Mouse (Mus musculus) CH12.LX (cell line): ENCODE data around the gene Foxs1. TPM values are rescaled to one million over a fixed set of nuclear protein-coding genes. Genes with fewer than 3 reads are reported as not detected.

ENCODE experiments used
- DNase-seq: peaks from one replicate; pipeline ENCODE4 v3.0.0-alpha.2; 2013; ENCODE audit errors: extremely low read depth
- H3K27ac ChIP-seq: 2 replicates; pipeline ENCODE4 v1.5.1; 2012; ENCODE audit warnings: low read depth, mild to moderate bottlenecking, control low read depth, moderate library complexity; ENCODE audit not compliant: insufficient read depth
- H3K27me3 ChIP-seq: replicated peaks from 2 replicates; pipeline ENCODE3; 2012; ENCODE audit warnings: inconsistent platforms
- H3K36me3 ChIP-seq, 2 experiments: replicated peaks in 1 of 2; 2 replicates each; pipeline versions ENCODE3 to v1.6.1; 2012; ENCODE audit warnings: inconsistent platforms in 1 of 2, low read length in 1 of 2, mild to moderate bottlenecking in 1 of 2, mixed read lengths in 1 of 2, moderate library complexity in 1 of 2; ENCODE audit not compliant: control insufficient read depth in 1 of 2, insufficient read depth in 1 of 2
- H3K4me1 ChIP-seq, 2 experiments: 2 replicates each; pipeline ENCODE4 v1.6.1; 2012; ENCODE audit warnings: inconsistent platforms in 1 of 2, moderate library complexity in 1 of 2; ENCODE audit not compliant: insufficient read depth in 2 of 2, control insufficient read depth in 1 of 2
- H3K4me2 ChIP-seq: 2 replicates; pipeline ENCODE4 v1.6.1; 2012; ENCODE audit warnings: low read depth, mild to moderate bottlenecking, control low read depth; ENCODE audit not compliant: poor library complexity, insufficient read depth, severe bottlenecking
- H3K4me3 ChIP-seq, 3 experiments: fragments of 150-350 bp in 1 of 3; sonication (generic) in 1 of 3; replicated peaks in 1 of 3; 2 replicates each; pipeline versions ENCODE3 to v1.5.1; 2011 to 2012; ENCODE audit warnings: low read depth in 2 of 3, low read length in 2 of 3, mild to moderate bottlenecking in 2 of 3, moderate library complexity in 2 of 3, control low read depth in 1 of 3, improper control_type of control experiment in 1 of 3, inconsistent platforms in 1 of 3, mixed read lengths in 1 of 3; ENCODE audit not compliant: poor library complexity in 1 of 3
- H3K79me2 ChIP-seq: replicated peaks from 2 replicates; pipeline ENCODE4 v1.6.1; 2012; ENCODE audit warnings: mild to moderate bottlenecking, moderate library complexity; ENCODE audit not compliant: control insufficient read depth, poor library complexity, insufficient read depth, severe bottlenecking; ENCODE audit errors: extremely low read depth
- H3K9ac ChIP-seq: 2 replicates; pipeline ENCODE4 v1.6.1; 2012; ENCODE audit warnings: low read depth, mild to moderate bottlenecking, control low read depth, moderate library complexity; ENCODE audit not compliant: insufficient read depth
- H3K9me3 ChIP-seq: replicated peaks from 2 replicates; pipeline ENCODE3; 2012; ENCODE audit warnings: low read length, inconsistent platforms, mixed read lengths
- BHLHE40 ChIP-seq: IDR thresholded peaks from 2 replicates; pipeline ENCODE4 v1.6.1; 2011; ENCODE audit warnings: mild to moderate bottlenecking, low read depth, low read length, improper control_type of control experiment
- CHD1 ChIP-seq: IDR thresholded peaks from 2 replicates; pipeline ENCODE4 v1.6.1; 2012; ENCODE audit warnings: low read depth, low read length, improper control_type of control experiment, inconsistent platforms
- CHD2 ChIP-seq: IDR thresholded peaks from 2 replicates; pipeline ENCODE4 v1.6.1; 2011; ENCODE audit warnings: low read length, improper control_type of control experiment
- CTCF ChIP-seq, 2 experiments: IDR thresholded peaks in 1 of 2; conservative IDR thresholded peaks in 1 of 2; 2 replicates each; pipeline ENCODE4 v1.5.1; 2011 to 2012; ENCODE audit warnings: low read depth in 2 of 2, low read length in 2 of 2, improper control_type of control experiment in 1 of 2, inconsistent platforms in 1 of 2, mild to moderate bottlenecking in 1 of 2, moderate library complexity in 1 of 2
- E2F4 ChIP-seq: IDR thresholded peaks from 2 replicates; pipeline ENCODE4 v1.6.1; 2011; ENCODE audit warnings: low read depth, low read length, improper control_type of control experiment; ENCODE audit not compliant: insufficient replicate concordance
- EP300 ChIP-seq: IDR thresholded peaks from 2 replicates; pipeline ENCODE4 v1.6.1; 2011; ENCODE audit warnings: low read length, improper control_type of control experiment
- ETS1 ChIP-seq: conservative IDR thresholded peaks from 2 replicates; pipeline ENCODE4 v1.6.1; 2012; ENCODE audit warnings: low read depth, mild to moderate bottlenecking, inconsistent platforms, low read length, improper control_type of control experiment, moderate library complexity
- GABPA ChIP-seq: IDR thresholded peaks from 2 replicates; pipeline ENCODE4 v1.6.1; 2012; ENCODE audit warnings: low read depth, low read length, improper control_type of control experiment, inconsistent platforms; ENCODE audit not compliant: insufficient replicate concordance
- HCFC1 ChIP-seq: IDR thresholded peaks from 2 replicates; pipeline ENCODE4 v1.6.1; 2012; ENCODE audit warnings: low read depth, mild to moderate bottlenecking, inconsistent platforms, low read length, improper control_type of control experiment
- JUN ChIP-seq: IDR thresholded peaks from 2 replicates; pipeline ENCODE4 v1.6.1; 2011; ENCODE audit warnings: low read depth, mild to moderate bottlenecking, low read length, improper control_type of control experiment, moderate library complexity; ENCODE audit not compliant: insufficient read depth
- JUND ChIP-seq: conservative IDR thresholded peaks from 2 replicates; pipeline ENCODE4 v1.6.1; 2011; ENCODE audit warnings: low read depth, low read length, improper control_type of control experiment
- KAT2A ChIP-seq: IDR thresholded peaks from 2 replicates; pipeline ENCODE4 v1.6.1; 2012; ENCODE audit warnings: low read length, improper control_type of control experiment, inconsistent platforms; ENCODE audit not compliant: insufficient replicate concordance
- MAFK ChIP-seq: IDR thresholded peaks from 2 replicates; pipeline ENCODE4 v1.6.1; 2011; ENCODE audit warnings: low read length, improper control_type of control experiment; ENCODE audit not compliant: insufficient replicate concordance
- MAX ChIP-seq: IDR thresholded peaks from 2 replicates; pipeline ENCODE4 v1.6.1; 2011; ENCODE audit warnings: low read length, improper control_type of control experiment
- MAZ ChIP-seq: IDR thresholded peaks from 2 replicates; pipeline ENCODE4 v1.6.1; 2012; ENCODE audit warnings: low read depth, mild to moderate bottlenecking, inconsistent platforms, low read length, improper control_type of control experiment, moderate library complexity
- MEF2A ChIP-seq: IDR thresholded peaks from 2 replicates; pipeline ENCODE4 v1.6.1; 2014; ENCODE audit warnings: low read depth, mild to moderate bottlenecking, inconsistent platforms, low read length, improper control_type of control experiment, borderline replicate concordance
- MYC ChIP-seq: IDR thresholded peaks from 2 replicates; pipeline ENCODE4 v1.6.1; 2011; ENCODE audit warnings: low read depth, mild to moderate bottlenecking, improper control_type of control experiment, low read length
- NELFE ChIP-seq: IDR thresholded peaks from 2 replicates; pipeline ENCODE4 v1.6.1; 2011; ENCODE audit warnings: low read depth, low read length, improper control_type of control experiment
- PAX5 ChIP-seq: IDR thresholded peaks from 2 replicates; pipeline ENCODE4 v1.6.1; 2012; ENCODE audit warnings: low read length, inconsistent platforms, mixed read lengths
- POLR2A ChIP-seq: IDR thresholded peaks from 2 replicates; pipeline ENCODE4 v1.6.1; 2011; ENCODE audit warnings: low read depth, mild to moderate bottlenecking, improper control_type of control experiment, low read length
- RCOR1 ChIP-seq: conservative IDR thresholded peaks from 2 replicates; pipeline ENCODE4 v1.6.1; 2012; ENCODE audit warnings: low read depth, mild to moderate bottlenecking, inconsistent platforms, low read length, improper control_type of control experiment
- SIN3A ChIP-seq: IDR thresholded peaks from 2 replicates; pipeline ENCODE4 v1.6.1; 2012; ENCODE audit warnings: low read length, improper control_type of control experiment, inconsistent platforms
- SMC3 ChIP-seq: IDR thresholded peaks from 2 replicates; pipeline ENCODE4 v1.6.1; 2011; ENCODE audit warnings: low read depth, low read length, improper control_type of control experiment
- TBP ChIP-seq: conservative IDR thresholded peaks from 2 replicates; pipeline ENCODE4 v1.6.1; 2011; ENCODE audit warnings: low read depth, low read length, improper control_type of control experiment
- TCF12 ChIP-seq: IDR thresholded peaks from 2 replicates; pipeline ENCODE4 v1.6.1; 2014; ENCODE audit warnings: low read depth, mild to moderate bottlenecking, inconsistent platforms, low read length, improper control_type of control experiment
- USF1 ChIP-seq: IDR thresholded peaks from 2 replicates; pipeline ENCODE4 v1.6.1; 2014; ENCODE audit warnings: low read depth, mild to moderate bottlenecking, inconsistent platforms, low read length, improper control_type of control experiment
- ZC3H11A ChIP-seq: IDR thresholded peaks from 2 replicates; pipeline ENCODE4 v1.6.1; 2012; ENCODE audit warnings: low read depth, mild to moderate bottlenecking, inconsistent platforms, low read length, improper control_type of control experiment
- ZMIZ1 ChIP-seq: IDR thresholded peaks from 2 replicates; pipeline ENCODE4 v1.6.1; 2012; ENCODE audit warnings: low read depth, mild to moderate bottlenecking, inconsistent platforms, low read length, improper control_type of control experiment
- ZNF384 ChIP-seq: IDR thresholded peaks from 2 replicates; pipeline ENCODE4 v1.6.1; 2012; ENCODE audit warnings: low read depth, low read length, improper control_type of control experiment, inconsistent platforms
- dilution Hi-C: fragments of 300-500 bp; cut with MboI; formaldehyde crosslinking; loops from 2 replicates; pipeline ENCODE4 v1.14.3; 2020; ENCODE audit warnings: low sequenced_read_pairs; ENCODE audit not compliant: extremely low pct_unique_long_range_greater_than_20kb, extremely low pct_ligation_motif_present
- in situ Hi-C: fragments of 300-500 bp; cut with MboI; formaldehyde crosslinking; loops from 3 replicates; pipeline ENCODE4 v1.14.3; 2019; ENCODE audit warnings: low sequenced_read_pairs, low pct_ligation_motif_present, low pct_unique_long_range_greater_than_20kb, mixed read lengths
- polyA plus RNA-seq: library from polyadenylated mRNA; unstranded; fragments of >175 nt; gene quantifications from 2 replicates; pipeline ENCODE4 v1.2.1, GENCODE M21; 2012; ENCODE audit warnings: low read depth; ENCODE audit not compliant: insufficient read length
- total RNA-seq, 2 experiments: library from RNA; depleted of rRNA; stranded (reverse); fragments of 300-350 nt in 1 of 2; fragments of >200 nt in 1 of 2; gene quantifications; 2 replicates each; pipeline ENCODE4 v1.2.3; 2012 to 2014

Foxs1 gene
- total and polyA plus RNA-seq, 3 experiments: 6.1 to 9.5 (median 9.1) TPM

DNA sequence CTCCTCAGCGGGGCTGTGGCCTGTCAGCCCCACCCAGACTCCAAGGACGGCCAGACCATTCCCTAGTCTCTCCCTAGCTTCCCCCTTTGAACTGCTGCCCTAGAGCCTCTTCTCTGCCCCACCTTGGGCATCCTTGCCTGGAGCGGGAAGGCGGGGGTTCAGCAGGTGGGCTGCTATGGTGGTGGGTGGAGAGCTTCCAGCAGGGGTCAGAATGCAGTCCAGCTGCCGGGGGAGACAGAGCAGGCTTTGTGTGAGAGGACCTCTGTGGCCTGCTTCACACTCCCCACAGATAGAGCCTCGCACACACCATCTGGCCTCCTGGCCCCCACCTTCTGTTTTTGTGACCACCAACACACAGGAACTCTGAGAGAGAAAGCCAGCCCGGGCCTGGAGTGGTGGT lies 10.6 kb downstream of the Foxs1 start:
- TF ChIP-seq ZMIZ1 (no peak), MYC (no peak), TBP (no peak), CHD2 (no peak), JUND (no peak), GABPA (no peak), POLR2A (no peak), MEF2A (no peak), ZC3H11A (no peak), HCFC1 (no peak), CHD1 (no peak), KAT2A (no peak), SMC3 (no peak), CTCF (conservative IDR thresholded peaks at IDR 0.05 in 1 of 2, IDR thresholded peaks at IDR 0.05 in 1 of 2; ENCODE audit: low read depth in 2 of 2, low read length in 2 of 2) (no peak), PAX5 (no peak), ETS1 (no peak), NELFE (no peak), BHLHE40 (no peak)
- H3K79me2 ChIP-seq: no peaks in the 10 kb centered on the region
- no peak for DNase-seq
- no peak overlapping the region for H3K4me2 ChIP-seq
- no peaks in the 10 kb centered on the region for H3K36me3 ChIP-seq
- in situ Hi-C loops (loop anchor here (25.0 kb wide), 1 partner anchor 665 kb away; no protein-coding TSS in a partner anchor), dilution Hi-C loops (no loop called here)
- H3K4me1 ChIP-seq: peaks cover 14 to 73% of the 10 kb centered on the region in 2 experiments
- H3K9me3 ChIP-seq: peaks cover 3% of the 10 kb centered on the region
- H3K4me3 ChIP-seq: no peak overlapping the region
- H3K27me3 ChIP-seq: no peaks in the 10 kb centered on the region
- no peak overlapping the region for H3K27ac ChIP-seq
- H3K9ac ChIP-seq: no peak overlapping the region

DNA sequence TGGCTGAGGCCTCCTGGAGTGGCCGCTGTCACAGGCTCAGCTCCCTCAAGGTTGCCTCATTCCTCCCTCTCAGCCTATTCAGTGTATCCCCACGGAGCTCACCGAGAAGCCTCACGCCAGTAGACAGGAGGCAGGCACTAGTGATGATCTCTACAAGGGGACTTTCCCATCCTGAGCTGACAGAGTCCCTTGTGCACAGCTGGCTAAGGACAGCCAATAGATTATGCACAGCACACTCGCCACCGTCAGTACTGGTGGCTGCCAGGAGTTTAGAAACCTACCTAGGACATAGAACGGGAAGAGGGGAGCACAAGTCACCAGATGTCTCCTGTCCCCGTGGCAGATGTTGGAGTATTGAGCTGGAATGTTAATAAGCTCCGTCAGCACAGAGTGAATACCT lies 15.3 kb downstream of the Foxs1 start:
- Histone ChIP-seq H3K27me3 (peaks cover 19% of the 10 kb centered on the region), H3K4me1 (peaks cover 27 to 75% of the 10 kb centered on the region in 2 experiments), H3K79me2 (no peaks in the 10 kb centered on the region), H3K36me3 (no peaks in the 10 kb centered on the region), H3K4me2 (peak overlapping the region; percentile 65), H3K4me3 (peak overlapping the region in 2 of 3 experiments; percentile 13 to 34), H3K9me3 (peaks cover 3% of the 10 kb centered on the region), H3K27ac (no peak overlapping the region), H3K9ac (no peak overlapping the region)
- DNase-seq: peak; percentile 82
- dilution Hi-C loops: no loop called here
- peak; percentile 86 for TF ChIP-seq SIN3A
- TF ChIP-seq MEF2A: peak; percentile 18; the same call in 1 of the 2 replicates
- peak; percentile 84 for TF ChIP-seq TCF12
- TF ChIP-seq MAZ: 0 out of 2 replicates have a peak, but pooled peaks have one; percentile 36
- TF ChIP-seq EP300: no peak; the same call in 1 of the 2 replicates
- peak; percentile 87 for TF ChIP-seq ETS1
- TF ChIP-seq GABPA: no peak
- TF ChIP-seq ZNF384: no peak
- no peak for TF ChIP-seq POLR2A
- TF ChIP-seq MAFK: no peak
- TF ChIP-seq E2F4: no peak
- no peak for TF ChIP-seq USF1
- peak; percentile 44 for TF ChIP-seq MAX
- TF ChIP-seq BHLHE40: peak; percentile 86
- no peak; the same call in 1 of the 2 replicates for TF ChIP-seq RCOR1
- no peak for TF ChIP-seq JUN
- in situ Hi-C loops: loop anchor here (5.0 to 25.0 kb wide), 3 partner anchors 105 to 670 kb away; no protein-coding TSS in a partner anchor
